Mouse (Mus musculus): ENCODE measurements around the gene Lamtor5. TPM values are rescaled to one million over a fixed set of nuclear protein-coding genes. Genes with fewer than 3 reads are reported as not detected.

Lamtor5 gene
- polyA plus RNA-seq, 1 experiment, result 54.0 TPM

GRCm38 (mm10) chr3:107261851-107262165 is 16.9 kb upstream of the Lamtor5 start:
- Histone ChIP-seq H3K27ac (ENCODE audit: insufficient read depth, low read length) (no peak overlapping the region), H3K36me3 (ENCODE audit: control insufficient read depth, insufficient read depth, low read length) (no peaks in the 10 kb centered on the region), H3K4me1 (ENCODE audit: control insufficient read depth, insufficient read depth, insufficient read length) (peaks cover 11% of the 10 kb centered on the region; the same call in 1 of the 2 replicates), H3K27me3 (ENCODE audit: control insufficient read depth, insufficient read depth, low read length) (no peaks in the 10 kb centered on the region), H3K4me3 (ENCODE audit: extremely low read depth, insufficient read depth, insufficient read length) (no peak overlapping the region)
- DNase-seq (ENCODE audit: low read depth in 1 of 2, low spot score in 2 of 2), result no peak
- TF ChIP-seq CTCF (IDR thresholded peaks at IDR 0.05; ENCODE audit: extremely low read depth, insufficient read depth, insufficient read length, insufficient replicate concordance) (no peak), POLR2A (IDR thresholded peaks at IDR 0.05; ENCODE audit: low read depth, low read length) (no peak)
- 41% methylated on average over 7 of the region's 7 CpGs for WGBS

- Histone ChIP-seq H3K27me3 (ENCODE audit: control insufficient read depth, insufficient read depth, low read length) (no peaks in the 10 kb centered on the region), H3K4me1 (ENCODE audit: control insufficient read depth, insufficient read depth, insufficient read length) (no peaks in the 10 kb centered on the region), H3K36me3 (ENCODE audit: control insufficient read depth, insufficient read depth, low read length) (no peaks in the 10 kb centered on the region), H3K4me3 (ENCODE audit: extremely low read depth, insufficient read depth, insufficient read length) (no peak overlapping the region), H3K27ac (ENCODE audit: insufficient read depth, low read length) (no peak overlapping the region)
- 96% methylated on average over 2 of the region's 2 CpGs for WGBS
- TF ChIP-seq CTCF (IDR thresholded peaks at IDR 0.05; ENCODE audit: extremely low read depth, insufficient read depth, insufficient read length, insufficient replicate concordance), result no peak
- no peak for DNase-seq (ENCODE audit: low read depth in 1 of 2, low spot score in 2 of 2)
These were observed 11.8 kb upstream of the Lamtor5 start for GRCm38 (mm10) chr3:107266814-107267345.

- no peak for TF ChIP-seq POLR2A (IDR thresholded peaks at IDR 0.05; ENCODE audit: low read depth, low read length)
- TF ChIP-seq CTCF (IDR thresholded peaks at IDR 0.05; ENCODE audit: extremely low read depth, insufficient read depth, insufficient read length, insufficient replicate concordance), result no peak
- Histone ChIP-seq H3K27ac (ENCODE audit: insufficient read depth, low read length) (no peak overlapping the region), H3K4me3 (ENCODE audit: extremely low read depth, insufficient read depth, insufficient read length) (no peak overlapping the region), H3K4me1 (ENCODE audit: control insufficient read depth, insufficient read depth, insufficient read length) (no peaks in the 10 kb centered on the region), H3K36me3 (ENCODE audit: control insufficient read depth, insufficient read depth, low read length) (no peaks in the 10 kb centered on the region), H3K27me3 (ENCODE audit: control insufficient read depth, insufficient read depth, low read length) (no peaks in the 10 kb centered on the region)
- no peak for DNase-seq (ENCODE audit: low read depth in 1 of 2, low spot score in 2 of 2)
- WGBS, result 89% methylated on average over 3 of the region's 3 CpGs
These were observed 6.2 kb upstream of the Lamtor5 start for GRCm38 (mm10) chr3:107272433-107272832.

- peak; percentile 26 to 39 for DNase-seq (ENCODE audit: low read depth in 1 of 2, low spot score in 2 of 2)
- no peak overlapping the region for H3K4me3 ChIP-seq (ENCODE audit: extremely low read depth, insufficient read depth, insufficient read length)
- H3K27me3 ChIP-seq (ENCODE audit: control insufficient read depth, insufficient read depth, low read length), result no peaks in the 10 kb centered on the region
- no peaks in the 10 kb centered on the region for H3K36me3 ChIP-seq (ENCODE audit: control insufficient read depth, insufficient read depth, low read length)
- no peak overlapping the region for H3K27ac ChIP-seq (ENCODE audit: insufficient read depth, low read length)
- TF ChIP-seq POLR2A (IDR thresholded peaks at IDR 0.05; ENCODE audit: low read depth, low read length) (no peak), CTCF (IDR thresholded peaks at IDR 0.05; ENCODE audit: extremely low read depth, insufficient read depth, insufficient read length, insufficient replicate concordance) (peak; percentile 63; the same call in 1 of the 2 replicates)
- 9% methylated on average over 3 of the region's 3 CpGs for WGBS
- H3K4me1 ChIP-seq (ENCODE audit: control insufficient read depth, insufficient read depth, insufficient read length), result no peaks in the 10 kb centered on the region
These were observed 4.8 kb upstream of the Lamtor5 start for GRCm38 (mm10) chr3:107273820-107274219.

- TF ChIP-seq POLR2A (IDR thresholded peaks at IDR 0.05; ENCODE audit: low read depth, low read length) (no peak), CTCF (IDR thresholded peaks at IDR 0.05; ENCODE audit: extremely low read depth, insufficient read depth, insufficient read length, insufficient replicate concordance) (no peak)
- Histone ChIP-seq H3K4me1 (ENCODE audit: control insufficient read depth, insufficient read depth, insufficient read length) (no peaks in the 10 kb centered on the region), H3K4me3 (ENCODE audit: extremely low read depth, insufficient read depth, insufficient read length) (no peak overlapping the region), H3K27me3 (ENCODE audit: control insufficient read depth, insufficient read depth, low read length) (no peaks in the 10 kb centered on the region), H3K36me3 (ENCODE audit: control insufficient read depth, insufficient read depth, low read length) (no peaks in the 10 kb centered on the region), H3K27ac (ENCODE audit: insufficient read depth, low read length) (no peak overlapping the region)
- no peak for DNase-seq (ENCODE audit: low read depth in 1 of 2, low spot score in 2 of 2)
- 76% methylated on average over 5 of the region's 5 CpGs for WGBS
These were observed 3.3 kb upstream of the Lamtor5 start for GRCm38 (mm10) chr3:107275351-107275750.

GRCm38 (mm10) chr3:107275996-107276395 is 2.7 kb upstream of the Lamtor5 start:
- Histone ChIP-seq H3K4me1 (ENCODE audit: control insufficient read depth, insufficient read depth, insufficient read length) (no peaks in the 10 kb centered on the region), H3K27me3 (ENCODE audit: control insufficient read depth, insufficient read depth, low read length) (no peaks in the 10 kb centered on the region), H3K27ac (ENCODE audit: insufficient read depth, low read length) (no peak overlapping the region), H3K4me3 (ENCODE audit: extremely low read depth, insufficient read depth, insufficient read length) (no peak overlapping the region), H3K36me3 (ENCODE audit: control insufficient read depth, insufficient read depth, low read length) (no peaks in the 10 kb centered on the region)
- DNase-seq (ENCODE audit: low read depth in 1 of 2, low spot score in 2 of 2), result no peak
- TF ChIP-seq CTCF (IDR thresholded peaks at IDR 0.05; ENCODE audit: extremely low read depth, insufficient read depth, insufficient read length, insufficient replicate concordance) (no peak), POLR2A (IDR thresholded peaks at IDR 0.05; ENCODE audit: low read depth, low read length) (no peak)
- 70% methylated on average over 4 of the region's 4 CpGs for WGBS

- Histone ChIP-seq H3K27ac (ENCODE audit: insufficient read depth, low read length) (no peak overlapping the region), H3K27me3 (ENCODE audit: control insufficient read depth, insufficient read depth, low read length) (no peaks in the 10 kb centered on the region), H3K4me3 (ENCODE audit: extremely low read depth, insufficient read depth, insufficient read length) (no peak overlapping the region), H3K36me3 (ENCODE audit: control insufficient read depth, insufficient read depth, low read length) (peaks cover 3% of the 10 kb centered on the region; the same call in 1 of the 2 replicates), H3K4me1 (ENCODE audit: control insufficient read depth, insufficient read depth, insufficient read length) (no peaks in the 10 kb centered on the region)
- no peak for TF ChIP-seq POLR2A (IDR thresholded peaks at IDR 0.05; ENCODE audit: low read depth, low read length)
- no peak for TF ChIP-seq CTCF (IDR thresholded peaks at IDR 0.05; ENCODE audit: extremely low read depth, insufficient read depth, insufficient read length, insufficient replicate concordance)
- no peak for DNase-seq (ENCODE audit: low read depth in 1 of 2, low spot score in 2 of 2)
- 91% methylated on average over 3 of the region's 3 CpGs for WGBS
These were observed 2.0 kb upstream of the Lamtor5 start for GRCm38 (mm10) chr3:107276626-107277025.

All from spleen, adult 2 months (tissue).